Mouse (Mus musculus): ENCODE measurements around the gene Snx1. TPM values are rescaled to one million over a fixed set of nuclear protein-coding genes. Genes with fewer than 3 reads are reported as not detected.
A peak's percentile ranks its signal among the peaks of the same experiment; 100 is the strongest.

Snx1 gene
- polyA plus RNA-seq, 1 experiment from 2014 or later: 191 TPM

DNA sequence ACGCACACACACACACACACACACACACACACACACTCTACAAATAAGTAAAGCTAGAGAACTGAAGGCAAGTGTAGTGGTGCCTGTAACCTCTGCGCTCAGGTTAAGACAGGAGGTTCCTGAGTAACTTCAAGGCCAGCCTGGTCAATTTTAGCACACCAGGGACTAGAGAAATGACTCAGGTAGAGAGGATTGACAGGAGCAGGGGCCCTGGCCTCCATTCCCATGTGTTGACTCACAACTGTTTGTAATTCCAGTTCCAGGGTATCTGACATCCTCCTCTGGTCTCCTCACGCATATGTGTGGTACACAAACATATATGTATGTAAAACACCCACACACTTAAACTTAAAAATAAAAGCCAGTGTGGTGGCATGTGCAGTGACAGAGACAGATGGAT is 62.9 kb downstream of the Snx1 start:
- H3K36me3 ChIP-seq (ENCODE audit: inconsistent target): peaks cover 47% of the 10 kb centered on the region; the same call in 1 of the 2 replicates
- 89% methylated on average over 3 of the region's 3 CpGs for WGBS (ENCODE audit: missing documents)
- H3K27ac ChIP-seq: no peak overlapping the region
- H3K4me3 ChIP-seq (ENCODE audit: inconsistent target): no peak overlapping the region
- H3K79me2 ChIP-seq (ENCODE audit: inconsistent target): peaks cover 22% of the 10 kb centered on the region

GRCm38 (mm10) chr9:66061656-66062055 is 64.7 kb downstream of the Snx1 start:
- no peak overlapping the region for H3K4me3 ChIP-seq (ENCODE audit: inconsistent target)
- 94% methylated on average over 3 of the region's 3 CpGs for WGBS (ENCODE audit: missing documents)
- peaks cover 22% of the 10 kb centered on the region for H3K79me2 ChIP-seq (ENCODE audit: inconsistent target)
- H3K27ac ChIP-seq: no peak overlapping the region
- H3K36me3 ChIP-seq (ENCODE audit: inconsistent target): peaks cover 42% of the 10 kb centered on the region; the same call in 1 of the 2 replicates

DNA sequence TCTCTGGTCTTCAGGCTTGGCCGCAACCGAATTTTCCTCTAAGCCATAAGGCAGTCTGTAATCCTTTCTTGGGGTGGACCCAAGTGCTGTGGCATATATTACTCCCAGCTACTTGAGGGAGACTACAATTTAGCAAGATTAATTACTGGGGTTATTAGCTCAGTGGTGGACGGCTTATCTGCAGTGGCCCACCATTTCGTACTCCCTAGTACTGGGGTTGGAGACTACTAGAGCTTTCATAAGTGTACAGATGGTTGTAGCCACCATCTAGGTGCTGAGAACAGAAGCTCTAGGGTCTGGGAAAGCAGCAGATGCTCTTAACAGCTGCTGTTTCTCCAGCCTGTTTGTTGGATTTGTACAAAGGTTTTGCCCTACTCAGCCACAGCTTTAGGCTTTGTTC is 65.4 kb downstream of the Snx1 start:
- WGBS (ENCODE audit: missing documents): 69% methylated on average over 4 of the region's 4 CpGs
- Histone ChIP-seq H3K27ac (no peak overlapping the region), H3K36me3 (ENCODE audit: inconsistent target) (peaks cover 36% of the 10 kb centered on the region; the same call in 1 of the 2 replicates), H3K79me2 (ENCODE audit: inconsistent target) (peaks cover 22% of the 10 kb centered on the region), H3K4me3 (ENCODE audit: inconsistent target) (peak overlapping the region; percentile 94)

- WGBS (ENCODE audit: missing documents): 1% methylated on average over 20 of the region's 20 CpGs
Measured at GRCm38 (mm10) chr9:66060308-66060647, 66.1 kb downstream of the Snx1 start.

GRCm38 (mm10) chr9:66059583-66060307 is 66.6 kb downstream of the Snx1 start, which contains the start of gene Ppib:
TSS of gene Ppib (plus strand) at chr9:66060222.
- Histone ChIP-seq H3K79me2 (ENCODE audit: inconsistent target) (peaks cover 22% of the 10 kb centered on the region), H3K4me3 (ENCODE audit: inconsistent target) (peak within 1 kb of the TSS; percentile 94), H3K36me3 (ENCODE audit: inconsistent target) (peaks cover 25% of the 10 kb centered on the region; the same call in 1 of the 2 replicates), H3K27ac (peak within 1 kb of the TSS; percentile 55)
- under 1% methylated on average over 50 of the region's 51 CpGs for WGBS (ENCODE audit: missing documents)

More at GRCm38 (mm10) chr9:66060308-66060647, 66.1 kb downstream of the Snx1 start:
- peak overlapping the region; percentile 94 for H3K4me3 ChIP-seq (ENCODE audit: inconsistent target)
- H3K36me3 ChIP-seq (ENCODE audit: inconsistent target): peaks cover 29% of the 10 kb centered on the region; the same call in 1 of the 2 replicates
- H3K27ac ChIP-seq: peak overlapping the region; percentile 55
- H3K79me2 ChIP-seq (ENCODE audit: inconsistent target): peaks cover 22% of the 10 kb centered on the region

DNA sequence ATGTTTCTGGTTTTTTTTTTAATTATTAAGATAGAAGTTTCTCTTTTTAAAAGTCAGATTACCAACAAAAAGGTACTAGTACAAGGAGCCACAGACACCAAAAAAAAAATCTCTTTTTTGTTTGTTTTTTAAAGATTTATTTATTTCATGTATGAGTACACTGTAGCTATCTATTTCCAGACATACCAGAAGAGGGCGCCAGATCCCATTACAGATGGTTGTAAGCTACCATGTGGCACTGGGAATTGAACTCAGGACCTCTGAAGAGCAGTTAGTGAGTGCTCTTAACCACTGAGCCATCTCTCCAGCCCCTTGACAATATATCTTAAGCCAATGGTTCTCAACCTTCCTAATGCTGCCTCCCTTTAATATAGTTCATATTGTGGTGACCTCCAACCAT is 72.8 kb downstream of the Snx1 start:
- Histone ChIP-seq H3K36me3 (ENCODE audit: inconsistent target) (no peaks in the 10 kb centered on the region), H3K79me2 (ENCODE audit: inconsistent target) (no peaks in the 10 kb centered on the region), H3K27ac (no peak overlapping the region), H3K4me3 (ENCODE audit: inconsistent target) (no peak overlapping the region)
- WGBS (ENCODE audit: missing documents): 86% methylated on average over 1 of the region's 1 CpGs

- H3K36me3 ChIP-seq (ENCODE audit: inconsistent target): no peaks in the 10 kb centered on the region
- no peak overlapping the region for H3K27ac ChIP-seq
- H3K4me3 ChIP-seq (ENCODE audit: inconsistent target): no peak overlapping the region
- no peaks in the 10 kb centered on the region for H3K79me2 ChIP-seq (ENCODE audit: inconsistent target)
- WGBS (ENCODE audit: missing documents): 67% methylated on average over 1 of the region's 1 CpGs
Measured at GRCm38 (mm10) chr9:66052731-66053130, 73.7 kb downstream of the Snx1 start.

- H3K36me3 ChIP-seq (ENCODE audit: inconsistent target): no peaks in the 10 kb centered on the region
- no peak overlapping the region for H3K27ac ChIP-seq
- WGBS (ENCODE audit: missing documents): 73% methylated on average over 4 of the region's 4 CpGs
- no peak overlapping the region for H3K4me3 ChIP-seq (ENCODE audit: inconsistent target)
- no peaks in the 10 kb centered on the region for H3K79me2 ChIP-seq (ENCODE audit: inconsistent target)
Measured at GRCm38 (mm10) chr9:66051493-66051892, 74.9 kb downstream of the Snx1 start.

DNA sequence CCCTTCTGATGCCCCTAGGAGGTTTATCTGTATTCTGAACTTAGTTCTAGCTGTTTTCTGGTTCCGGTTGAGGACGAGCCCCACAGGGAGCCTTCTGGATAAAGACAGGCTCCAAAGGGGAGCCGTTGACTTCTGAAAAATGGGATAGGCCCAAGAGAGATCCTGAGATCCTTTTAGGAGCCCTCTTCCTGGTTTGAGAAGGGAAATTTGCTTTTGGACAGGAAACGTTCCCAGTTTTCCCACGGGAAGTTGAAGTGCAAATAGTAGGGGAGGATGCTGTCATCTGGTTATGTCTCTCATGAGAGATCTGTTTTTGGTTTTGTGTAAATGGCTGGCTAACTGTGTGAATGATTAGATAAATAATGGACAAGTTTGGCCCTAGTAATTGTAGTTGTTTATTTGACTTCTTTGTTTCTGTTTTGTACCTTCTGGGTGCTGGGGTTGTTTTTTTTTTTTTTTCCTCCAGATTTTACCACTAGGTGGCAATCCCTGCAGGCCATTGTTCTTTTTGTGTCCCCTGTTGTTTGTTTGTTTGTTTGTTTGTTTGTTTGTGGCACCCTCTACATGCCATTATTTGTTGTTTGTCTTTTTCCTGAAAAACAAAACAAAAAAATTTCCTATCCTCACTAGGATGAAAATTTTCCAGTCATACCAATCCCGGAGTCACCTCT is 76.3 kb downstream of the Snx1 start:
- Histone ChIP-seq H3K4me3 (ENCODE audit: inconsistent target) (no peak overlapping the region), H3K27ac (no peak overlapping the region), H3K79me2 (ENCODE audit: inconsistent target) (no peaks in the 10 kb centered on the region), H3K36me3 (ENCODE audit: inconsistent target) (no peaks in the 10 kb centered on the region)
- WGBS (ENCODE audit: missing documents): 85% methylated on average over 6 of the region's 6 CpGs

DNA sequence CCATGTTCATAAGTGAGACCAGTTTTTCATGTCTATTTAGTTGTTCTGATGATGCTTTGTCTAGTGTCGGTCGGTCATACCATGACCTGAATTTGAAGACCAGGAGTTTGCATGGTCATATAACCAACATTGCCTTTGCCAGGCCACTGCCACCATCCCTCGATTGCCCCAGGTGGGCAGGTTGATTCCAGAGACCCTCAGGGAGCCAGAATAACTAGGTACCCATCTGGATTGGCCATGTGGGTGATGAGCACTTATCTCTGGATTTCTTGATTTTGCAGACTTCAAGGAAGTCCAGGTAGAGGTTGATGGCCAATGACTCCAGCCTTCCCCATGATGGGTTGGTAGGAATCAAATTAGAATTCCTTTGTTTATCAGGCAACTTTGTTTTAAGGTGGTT is 83.1 kb downstream of the Snx1 start:
- H3K4me3 ChIP-seq (ENCODE audit: inconsistent target): no peak overlapping the region
- peaks cover 18% of the 10 kb centered on the region for H3K36me3 ChIP-seq (ENCODE audit: inconsistent target)
- no peaks in the 10 kb centered on the region for H3K79me2 ChIP-seq (ENCODE audit: inconsistent target)
- no peak overlapping the region for H3K27ac ChIP-seq
- WGBS (ENCODE audit: missing documents): 91% methylated on average over 3 of the region's 3 CpGs

GRCm38 (mm10) chr9:66042331-66042730 is 84.1 kb downstream of the Snx1 start:
- Histone ChIP-seq H3K79me2 (ENCODE audit: inconsistent target) (no peaks in the 10 kb centered on the region), H3K27ac (no peak overlapping the region), H3K4me3 (ENCODE audit: inconsistent target) (no peak overlapping the region), H3K36me3 (ENCODE audit: inconsistent target) (peaks cover 26% of the 10 kb centered on the region)
- WGBS (ENCODE audit: missing documents): 93% methylated on average over 4 of the region's 4 CpGs

DNA sequence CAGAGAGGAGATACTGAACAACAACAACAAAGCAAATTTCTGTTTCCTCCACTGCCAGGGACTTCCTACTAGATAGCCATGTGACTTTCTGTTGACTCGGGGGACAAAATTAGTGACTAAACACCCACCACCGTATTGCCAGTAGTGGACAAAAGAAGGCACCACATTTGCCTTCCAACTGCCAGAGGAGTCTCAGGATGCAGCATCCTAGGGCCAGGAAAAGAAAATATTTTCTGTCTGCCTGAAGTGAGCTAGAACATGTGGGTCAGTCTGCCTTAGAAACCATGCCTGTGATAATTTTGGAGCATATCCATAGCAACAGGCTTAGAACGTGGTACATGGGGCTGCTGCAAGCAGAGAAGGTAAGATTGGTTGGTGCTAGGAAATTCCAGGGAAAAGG is 85.6 kb downstream of the Snx1 start:
- H3K79me2 ChIP-seq (ENCODE audit: inconsistent target): no peaks in the 10 kb centered on the region
- WGBS (ENCODE audit: missing documents): 80% methylated on average over 3 of the region's 3 CpGs
- H3K27ac ChIP-seq: no peak overlapping the region
- peaks cover 26% of the 10 kb centered on the region for H3K36me3 ChIP-seq (ENCODE audit: inconsistent target)
- no peak overlapping the region for H3K4me3 ChIP-seq (ENCODE audit: inconsistent target)

- Histone ChIP-seq H3K79me2 (ENCODE audit: inconsistent target) (no peaks in the 10 kb centered on the region), H3K4me3 (ENCODE audit: inconsistent target) (no peak overlapping the region), H3K27ac (no peak overlapping the region), H3K36me3 (ENCODE audit: inconsistent target) (peaks cover 26% of the 10 kb centered on the region)
- WGBS (ENCODE audit: missing documents): 97% methylated on average over 4 of the region's 4 CpGs
Measured at GRCm38 (mm10) chr9:66039290-66039689, 87.1 kb downstream of the Snx1 start.

DNA sequence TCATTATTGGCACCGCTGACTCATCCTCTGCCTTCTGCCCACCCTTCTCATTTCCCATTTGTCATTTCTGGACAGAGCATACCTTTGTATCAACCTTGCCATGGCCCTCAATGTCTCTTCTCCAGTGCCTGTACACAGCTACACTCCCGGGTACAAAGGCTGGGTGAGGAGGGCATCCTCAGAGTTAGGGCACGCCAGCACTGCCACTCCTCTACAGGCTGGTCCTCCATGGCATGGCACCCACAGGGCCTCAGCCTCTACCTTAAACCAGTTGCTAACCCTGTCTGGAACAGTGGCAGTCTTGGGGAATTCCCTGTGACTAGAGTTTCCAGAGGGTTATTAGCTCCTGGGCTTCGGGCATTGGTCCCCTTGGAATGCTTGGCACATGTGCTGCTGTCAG is 87.8 kb downstream of the Snx1 start:
- Histone ChIP-seq H3K36me3 (ENCODE audit: inconsistent target) (peaks cover 26% of the 10 kb centered on the region), H3K27ac (no peak overlapping the region)
- WGBS (ENCODE audit: missing documents): 93% methylated on average over 4 of the region's 4 CpGs

More for the DNA sequence above, 87.8 kb downstream of the Snx1 start:
- Histone ChIP-seq H3K4me3 (ENCODE audit: inconsistent target) (no peak overlapping the region), H3K79me2 (ENCODE audit: inconsistent target) (no peaks in the 10 kb centered on the region)

Data from macrophage (primary cell).